Mouse (Mus musculus): ENCODE measurements around the gene Ywhae. TPM values are rescaled to one million over a fixed set of nuclear protein-coding genes. Genes with fewer than 3 reads are reported as not detected.
"Not testable (repeated sequence)": the region's sequence is repeated elsewhere in the genome, so short reads cannot be mapped to it uniquely, and the experiment has no call there.

The Ywhae gene
- polyA plus RNA-seq, 1 experiment = 612 TPM

GRCm38 (mm10) chr11:75722339-75722738, 10.3 kb upstream of the Ywhae start:
- no peak overlapping the region for H3K4me3 ChIP-seq

DNA sequence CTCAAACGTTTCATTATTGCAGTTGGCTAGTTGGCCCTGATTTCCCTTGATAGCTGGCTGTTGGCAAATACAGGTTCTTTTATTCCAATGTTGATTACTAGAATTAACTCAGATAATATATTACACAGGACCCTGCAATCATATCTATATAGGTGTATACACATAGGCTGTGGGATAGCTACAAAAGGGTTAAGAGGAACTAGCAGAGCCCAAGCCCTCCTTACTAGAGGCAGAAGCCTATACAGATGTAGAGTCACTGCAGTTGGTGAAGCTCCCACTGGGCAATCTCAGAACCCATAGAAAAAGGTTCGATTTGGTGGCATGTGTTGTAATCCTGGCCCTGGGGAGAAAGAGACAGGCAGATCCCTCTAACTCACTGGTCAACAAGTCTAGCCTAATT, 5.5 kb upstream of the Ywhae start:
- no peaks in the 10 kb centered on the region for H3K27me3 ChIP-seq (ENCODE audit: control insufficient read depth, insufficient read depth, insufficient read length)
- no peaks in the 10 kb centered on the region for H3K36me3 ChIP-seq (ENCODE audit: control insufficient read depth, insufficient read depth)
- TF ChIP-seq SRF (IDR thresholded peaks at IDR 0.05; ENCODE audit: control insufficient read depth, insufficient read length, low read depth) (no peak), POLR2AphosphoS2 (IDR thresholded peaks at IDR 0.05; ENCODE audit: insufficient read length, low read depth) (no peak), CEBPB (IDR thresholded peaks at IDR 0.05; ENCODE audit: insufficient read depth, poor library complexity, severe bottlenecking) (no peak), E2F4 (IDR thresholded peaks at IDR 0.05; ENCODE audit: insufficient read depth) (no peak), USF1 (IDR thresholded peaks at IDR 0.05; ENCODE audit: low read depth) (no peak), TCF3 (IDR thresholded peaks at IDR 0.05; ENCODE audit: insufficient read length, low read depth) (no peak), TCF12 (IDR thresholded peaks at IDR 0.05; ENCODE audit: insufficient read depth, poor library complexity, severe bottlenecking) (no peak)
- H3K79me2 ChIP-seq (ENCODE audit: control insufficient read depth, insufficient read depth) = no peaks in the 10 kb centered on the region
- no peak overlapping the region for H3K4me3 ChIP-seq
- H3K4me2 ChIP-seq (ENCODE audit: low read depth) = no peak overlapping the region
- no peak overlapping the region for H3ac ChIP-seq (ENCODE audit: control insufficient read depth, insufficient read length)

More at GRCm38 (mm10) chr11:75722339-75722738, 10.3 kb upstream of the Ywhae start:
- Histone ChIP-seq H3K36me3 (ENCODE audit: control insufficient read depth, insufficient read depth) (no peaks in the 10 kb centered on the region), H3K27me3 (ENCODE audit: control insufficient read depth, insufficient read depth, insufficient read length) (no peaks in the 10 kb centered on the region), H3ac (ENCODE audit: control insufficient read depth, insufficient read length) (no peak overlapping the region), H3K79me2 (ENCODE audit: control insufficient read depth, insufficient read depth) (no peaks in the 10 kb centered on the region), H3K4me2 (ENCODE audit: low read depth) (peak overlapping the region; percentile 21)
- TF ChIP-seq TCF3 (IDR thresholded peaks at IDR 0.05; ENCODE audit: insufficient read length, low read depth) (no peak), MAX (IDR thresholded peaks at IDR 0.05; ENCODE audit: low read depth) (no peak), CEBPB (IDR thresholded peaks at IDR 0.05; ENCODE audit: insufficient read depth, poor library complexity, severe bottlenecking) (no peak), MYOD1 (IDR thresholded peaks at IDR 0.05; ENCODE audit: control insufficient read depth in 1 of 3, insufficient read length in 2 of 3, low read depth in 2 of 3) (no peak), POLR2AphosphoS2 (IDR thresholded peaks at IDR 0.05; ENCODE audit: insufficient read length, low read depth) (no peak), E2F4 (IDR thresholded peaks at IDR 0.05; ENCODE audit: insufficient read depth) (no peak), REST (IDR thresholded peaks at IDR 0.05; ENCODE audit: insufficient read depth, insufficient read length) (no peak)

GRCm38 (mm10) chr11:75727659-75728058, 5.0 kb upstream of the Ywhae start:
- H3K79me2 ChIP-seq (ENCODE audit: control insufficient read depth, insufficient read depth); H3K4me2 ChIP-seq (ENCODE audit: low read depth); H3K27me3 ChIP-seq (ENCODE audit: control insufficient read depth, insufficient read depth, insufficient read length); H3ac ChIP-seq (ENCODE audit: control insufficient read depth, insufficient read length); H3K4me3 ChIP-seq; H3K36me3 ChIP-seq (ENCODE audit: control insufficient read depth, insufficient read depth): not testable (repeated sequence)

GRCm38 (mm10) chr11:75733227-75733940, 715 bp downstream of the Ywhae start:
- Histone ChIP-seq H3K4me2 (ENCODE audit: low read depth) (peak overlapping the region; percentile 94), H3K79me2 (ENCODE audit: control insufficient read depth, insufficient read depth) (peaks cover 52% of the 10 kb centered on the region), H3K27me3 (ENCODE audit: control insufficient read depth, insufficient read depth, insufficient read length) (no peaks in the 10 kb centered on the region), H3K36me3 (ENCODE audit: control insufficient read depth, insufficient read depth) (peaks cover 4% of the 10 kb centered on the region), H3ac (ENCODE audit: control insufficient read depth, insufficient read length) (peak overlapping the region; percentile 83), H3K4me3 (peak overlapping the region; percentile 75)
- TF ChIP-seq TCF3 (IDR thresholded peaks at IDR 0.05; ENCODE audit: insufficient read length, low read depth) (no peak), POLR2AphosphoS2 (IDR thresholded peaks at IDR 0.05; ENCODE audit: insufficient read length, low read depth) (peak; percentile 30)

DNA sequence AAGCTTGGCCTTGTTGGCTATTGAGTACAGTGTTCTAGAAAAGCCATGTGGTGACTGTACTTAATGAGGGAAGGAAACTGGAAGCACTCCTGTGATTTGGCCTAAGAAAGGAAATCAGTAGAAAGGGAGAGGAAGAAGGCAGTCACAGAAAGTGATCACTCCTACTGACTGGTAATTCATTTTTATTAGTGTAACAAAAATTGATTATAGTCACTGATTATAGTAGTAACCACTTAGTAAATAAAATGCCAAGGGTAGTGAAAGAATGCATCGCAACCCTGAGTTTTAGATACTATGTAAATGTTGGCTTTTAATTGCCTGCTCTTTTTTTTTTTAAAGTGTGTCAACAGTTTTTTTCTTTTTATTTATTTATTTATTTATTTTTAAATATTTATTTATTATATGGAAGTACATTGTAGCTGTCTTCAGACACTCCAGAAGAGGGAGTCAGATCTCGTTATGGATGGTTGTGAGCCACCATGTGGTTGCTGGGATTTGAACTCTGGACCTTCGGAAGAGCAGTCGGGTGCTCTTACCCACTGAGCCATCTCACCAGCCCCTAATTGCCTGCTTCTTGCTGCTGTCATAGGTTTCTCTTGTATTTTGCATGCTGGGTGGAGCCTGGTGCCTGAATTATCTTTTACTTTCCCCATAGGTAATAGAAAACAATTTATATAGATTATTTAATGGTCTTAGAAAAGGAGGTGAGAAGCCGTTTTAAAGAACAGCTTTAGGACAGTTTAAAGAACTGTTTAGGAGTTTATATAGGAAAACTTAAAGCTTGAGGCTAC, 3.0 kb downstream of the Ywhae start:
- H3ac ChIP-seq (ENCODE audit: control insufficient read depth, insufficient read length) = no peak overlapping the region
- peaks cover 4% of the 10 kb centered on the region for H3K36me3 ChIP-seq (ENCODE audit: control insufficient read depth, insufficient read depth)
- H3K4me3 ChIP-seq = peak overlapping the region; percentile 75
- H3K27me3 ChIP-seq (ENCODE audit: control insufficient read depth, insufficient read depth, insufficient read length) = no peaks in the 10 kb centered on the region
- peak overlapping the region; percentile 94 for H3K4me2 ChIP-seq (ENCODE audit: low read depth)
- no peak for TF ChIP-seq REST (IDR thresholded peaks at IDR 0.05; ENCODE audit: insufficient read depth, insufficient read length)
- no peak for TF ChIP-seq CEBPB (IDR thresholded peaks at IDR 0.05; ENCODE audit: insufficient read depth, poor library complexity, severe bottlenecking)
- no peak for TF ChIP-seq TCF12 (IDR thresholded peaks at IDR 0.05; ENCODE audit: insufficient read depth, poor library complexity, severe bottlenecking)
- no peak for TF ChIP-seq E2F4 (IDR thresholded peaks at IDR 0.05; ENCODE audit: insufficient read depth)
- no peak for TF ChIP-seq POLR2A (IDR thresholded peaks at IDR 0.05; ENCODE audit: insufficient read length, low read depth)
- no peak for TF ChIP-seq MYOG (IDR thresholded peaks at IDR 0.05; ENCODE audit: control insufficient read depth in 1 of 3, insufficient read depth in 1 of 3, insufficient read length in 2 of 3, low read depth in 2 of 3)
- TF ChIP-seq SRF (IDR thresholded peaks at IDR 0.05; ENCODE audit: control insufficient read depth, insufficient read length, low read depth) = no peak
- no peak for TF ChIP-seq USF1 (IDR thresholded peaks at IDR 0.05; ENCODE audit: low read depth)
- TF ChIP-seq MAX (IDR thresholded peaks at IDR 0.05; ENCODE audit: low read depth) = no peak
- TF ChIP-seq POLR2AphosphoS2 (IDR thresholded peaks at IDR 0.05; ENCODE audit: insufficient read length, low read depth) = no peak
- TF ChIP-seq MYOD1 (IDR thresholded peaks at IDR 0.05; ENCODE audit: control insufficient read depth in 1 of 3, insufficient read length in 2 of 3, low read depth in 2 of 3) = no peak
- TF ChIP-seq TCF3 (IDR thresholded peaks at IDR 0.05; ENCODE audit: insufficient read length, low read depth) = no peak
- H3K79me2 ChIP-seq (ENCODE audit: control insufficient read depth, insufficient read depth) = peaks cover 74% of the 10 kb centered on the region

Data from myocyte (in vitro differentiated cells).